ENCODE assay signal across 1 mouse cellular context in genomic region chr6:123227519-123228166, GRCm38 (mm10).
TF ChIP-seq lines count a peak whose summit lies in the region.

No protein-coding gene starts in this region.

TF ChIP-seq in CH12.LX, 34 proteins besides CTCF, POLR2A, EP300 and RAD21 (continued from another document):
- TF ChIP-seq ETS1 (conservative IDR thresholded peaks at IDR 0.05; ENCODE audit: low read depth, low read length) = no peak
- TF ChIP-seq IRF4 (IDR thresholded peaks at IDR 0.05; ENCODE audit: low read depth, low read length) = no peak
- no peak for TF ChIP-seq PAX5 (IDR thresholded peaks at IDR 0.05; ENCODE audit: low read length)
- TF ChIP-seq ELF1 (IDR thresholded peaks at IDR 0.05; ENCODE audit: low read depth, low read length) = no peak
- TF ChIP-seq NELFE (IDR thresholded peaks at IDR 0.05; ENCODE audit: low read depth, low read length) = no peak
- TF ChIP-seq POLR2AphosphoS2 (IDR thresholded peaks at IDR 0.05; ENCODE audit: low read depth, low read length) = no peak
TF ChIP-seq in CH12.LX: peak in this region for 0.
